ENCODE assay signal across 14 mouse cellular contexts in the genomic region with DNA sequence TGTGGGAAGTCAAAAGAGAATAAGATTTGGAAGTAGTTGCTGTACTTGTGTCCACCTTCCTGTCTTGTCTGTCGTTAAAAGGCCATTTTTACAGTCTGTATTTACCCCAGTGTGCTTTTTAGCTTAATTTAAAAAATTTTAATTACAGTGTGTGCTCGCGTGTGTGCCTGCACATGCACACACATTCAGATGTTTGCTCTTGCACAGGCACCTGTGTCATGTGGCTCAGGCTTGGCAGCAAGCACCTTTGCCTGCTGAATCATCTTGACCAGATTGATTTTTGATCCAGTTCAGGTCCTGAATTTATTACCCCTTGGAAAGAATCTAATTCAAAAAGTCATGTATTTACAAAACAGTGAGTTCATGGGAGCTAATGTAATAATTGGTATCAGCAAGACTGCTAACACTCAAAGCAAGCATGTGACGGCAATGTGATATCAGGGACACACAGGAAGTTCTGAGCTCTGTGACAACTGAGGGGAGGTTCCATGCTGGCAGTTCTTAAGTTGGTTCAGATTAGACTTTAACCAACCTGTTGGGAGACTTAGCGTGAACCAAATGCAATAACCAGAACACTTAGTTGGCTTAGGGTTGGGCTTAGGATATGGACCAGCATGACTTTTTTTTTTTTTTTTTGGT. TPM values are rescaled to one million over a fixed set of nuclear protein-coding genes. Genes with fewer than 3 reads are reported as not detected.
DNase-seq lines count a peak whose midpoint lies in the region; ATAC-seq and TF ChIP-seq lines count a peak whose summit lies in the region.
"Had no signal": no experiment of that assay in that cellular context is flagged by ENCODE, and none has a peak within 500 bp of the region (broad histone marks: within the 10 kb centered on the region; RNA-seq: fewer than 3 reads in every experiment).

No protein-coding gene starts in this region.

- no peak overlapping the region for H3K4me3 ChIP-seq in kidney, embryonic 15.5 days (replicated peaks)
- no peak overlapping the region for H3K4me3 ChIP-seq in small intestine, adult 2 months (ENCODE audit: low read depth, low read length)
- H3K4me3 ChIP-seq: forebrain, embryonic 13.5 days; limb, embryonic 13.5 days had no signal

- H3K4me2 ChIP-seq in kidney, embryonic 15.5 days = no peak overlapping the region
- H3K4me2 ChIP-seq: forebrain, embryonic 13.5 days; limb, embryonic 13.5 days had no signal

- 85% methylated on average over 5 of the region's 5 CpGs for WGBS in kidney, embryonic 15.5 days
- WGBS in small intestine, adult 2 months = 28% methylated on average over 5 of the region's 5 CpGs

- DNase-seq in kidney, adult 8-10 months = peak; percentile 39 to 54
- peak; percentile 17 for DNase-seq in liver
- DNase-seq in retina, postnatal 1 day = no peak
- no peak for DNase-seq in layer of hippocampus, adult 18-20 months (ENCODE audit: low spot score in 2 of 2)
- no peak for DNase-seq in left cerebral cortex, postnatal 10 days (ENCODE audit: extremely low spot score in 1 of 2, low spot score in 2 of 2)
- DNase-seq: cerebellum, adult 11-12 months; layer of hippocampus, adult 9-11 months had no signal

- H3K36me3 ChIP-seq in kidney, embryonic 15.5 days = peaks cover 41% of the 10 kb centered on the region
- peaks cover 25% of the 10 kb centered on the region for H3K36me3 ChIP-seq in small intestine, adult 2 months (ENCODE audit: control insufficient read depth, insufficient read depth, low read length)

- no peaks in the 10 kb centered on the region for H3K9me3 ChIP-seq in kidney, embryonic 15.5 days (replicated peaks)
- H3K9me3 ChIP-seq: forebrain, embryonic 13.5 days; limb, embryonic 13.5 days had no signal

- H3K27ac ChIP-seq in kidney, embryonic 15.5 days = no peak overlapping the region
- H3K27ac ChIP-seq in small intestine, adult 2 months (ENCODE audit: insufficient read depth, low read depth, low read length) = peak overlapping the region; percentile 27; the same call in 1 of the 2 replicates
- H3K27ac ChIP-seq: forebrain, embryonic 13.5 days; limb, embryonic 13.5 days had no signal

- TF ChIP-seq CTCF in small intestine, adult 2 months (IDR thresholded peaks at IDR 0.05; ENCODE audit: extremely low read depth, insufficient read length, insufficient replicate concordance, low read depth, low read length) = no peak

- 0 out of 2 replicates have a peak, but pooled peaks cover 18% of the 10 kb centered on the region for H3K4me1 ChIP-seq in kidney, embryonic 15.5 days
- H3K4me1 ChIP-seq in small intestine, adult 2 months (ENCODE audit: control insufficient read depth, insufficient read depth, insufficient read length, low read length) = peaks cover 18% of the 10 kb centered on the region

- intact Hi-C loops in left cerebral cortex, postnatal 10 days (cut with DNase I) = no loop called here

- H3K9ac ChIP-seq in kidney, embryonic 15.5 days = no peak overlapping the region
- H3K9ac ChIP-seq: forebrain, embryonic 13.5 days; limb, embryonic 13.5 days had no signal

- TF ChIP-seq POLR2A in small intestine, adult 2 months (IDR thresholded peaks at IDR 0.05; ENCODE audit: low read depth, low read length) = no peak

- no peaks in the 10 kb centered on the region for H3K27me3 ChIP-seq in kidney, embryonic 15.5 days
- no peaks in the 10 kb centered on the region for H3K27me3 ChIP-seq in small intestine, adult 2 months (ENCODE audit: control insufficient read depth, insufficient read depth, low read length)
- H3K27me3 ChIP-seq: forebrain, embryonic 13.5 days; limb, embryonic 13.5 days had no signal

- no peak for ATAC-seq in kidney, embryonic 15.5 days (replicated peaks; ENCODE audit: low FRiP score)
- ATAC-seq in activated CD4-positive, CD25-positive, alpha-beta regulatory T cell, adult 4 months = peak; percentile 53
- ATAC-seq: forebrain, embryonic 13.5 days had no signal

RNA-seq across cellular contexts. Expression of a gene that starts 6.5 kb away (rescaled TPM):
- polyA plus RNA-seq in kidney, embryonic 15.5 days (2015; fragmentation: Nextera tagmentation; extraction: Ambion mirVana) = 23.9 and 26.4 TPM in 2 replicates
- polyA plus RNA-seq in activated CD4-positive, CD25-positive, alpha-beta regulatory T cell, adult 4 months (2017; shearing (Covaris generic)) = 10 to 100 TPM; 27.9 to 54.8 TPM
- polyA plus RNA-seq in small intestine, adult 2 months (2012; rRNA removed) = 14.9 and 18.7 TPM in 2 replicates
- total RNA-seq in layer of hippocampus, adult 18-20 months (2021) = 100 to 1,000 TPM; 146 to 147 TPM
- 100 to 1,000 TPM; 180 to 191 TPM for total RNA-seq in left cerebral cortex, postnatal 10 days (2021)

RNA-seq across cellular contexts. Expression of a gene that starts 54.1 kb away (rescaled TPM):
- polyA plus RNA-seq in kidney, embryonic 15.5 days (2015; fragmentation: Nextera tagmentation; extraction: Ambion mirVana) = not detected in 2 replicates
- not detected for polyA plus RNA-seq in activated CD4-positive, CD25-positive, alpha-beta regulatory T cell, adult 4 months (2017; shearing (Covaris generic))
- not detected in 2 replicates for polyA plus RNA-seq in small intestine, adult 2 months (2012; rRNA removed)
- total RNA-seq in layer of hippocampus, adult 18-20 months (2021) = under 1 TPM; 0.74 to 0.86 TPM
- total RNA-seq in left cerebral cortex, postnatal 10 days (2021) = 1 to 10 TPM; 1.5 to 1.9 TPM
- total RNA-seq: heart, postnatal 25 days had no signal
- polyA plus RNA-seq: embryonic facial prominence, embryonic 11.5 days; limb, embryonic 13.5 days had no signal

RNA-seq across cellular contexts. Expression of a gene that starts 57.2 kb away (rescaled TPM):
- polyA plus RNA-seq in kidney, embryonic 15.5 days (2015; fragmentation: Nextera tagmentation; extraction: Ambion mirVana) = 139 and 150 TPM in 2 replicates
- polyA plus RNA-seq in activated CD4-positive, CD25-positive, alpha-beta regulatory T cell, adult 4 months (2017; shearing (Covaris generic)) = 10 to 100 TPM; 50.4 to 54.0 TPM
- polyA plus RNA-seq in small intestine, adult 2 months (2012; rRNA removed) = 62.4 and 73.5 TPM in 2 replicates
- 10 to 100 TPM; 21.8 to 22.5 TPM for total RNA-seq in layer of hippocampus, adult 18-20 months (2021)
- 10 to 100 TPM; 26.0 to 26.1 TPM for total RNA-seq in left cerebral cortex, postnatal 10 days (2021)

RNA-seq across cellular contexts. Expression of a gene that starts 57.3 kb away (rescaled TPM):
- polyA plus RNA-seq in kidney, embryonic 15.5 days (2015; fragmentation: Nextera tagmentation; extraction: Ambion mirVana) = 56.3 and 58.0 TPM in 2 replicates
- polyA plus RNA-seq in activated CD4-positive, CD25-positive, alpha-beta regulatory T cell, adult 4 months (2017; shearing (Covaris generic)) = 10 to 100 TPM; 67.6 to 68.1 TPM
- 0.76 and 1.8 TPM in 2 replicates for polyA plus RNA-seq in small intestine, adult 2 months (2012; rRNA removed)
- 10 to 100 TPM; 44.1 to 48.3 TPM for total RNA-seq in layer of hippocampus, adult 18-20 months (2021)
- total RNA-seq in left cerebral cortex, postnatal 10 days (2021) = 10 to 100 TPM; 41.9 to 42.4 TPM

Comparison
In these comparisons a context has a peak if more than half of its experiments do, and no peak if none do; other contexts are left out.
1. DNase-seq: peak in kidney, adult 8-10 months (2 of 2) and liver (single experiment); none in retina, postnatal 1 day (single experiment), layer of hippocampus, adult 18-20 months (0 of 2) and left cerebral cortex, postnatal 10 days (0 of 2).